Mouse (Mus musculus) thymus, adult 2 months (tissue): ENCODE data around the gene Elf1.

Experiments used
- CTCF ChIP-seq: fragments of 200-500 bp; IDR thresholded peaks from 2 replicates; pipeline ENCODE4 v1.5.1; 2012; ENCODE audit warnings: mild to moderate bottlenecking, control low read depth, low read length, moderate library complexity, borderline replicate concordance; ENCODE audit not compliant: control insufficient read depth, poor library complexity, insufficient read depth; ENCODE audit errors: extremely low read depth
- POLR2A ChIP-seq: fragments of 200-500 bp; IDR thresholded peaks from 2 replicates; pipeline ENCODE4 v1.6.1; 2012; ENCODE audit warnings: mild to moderate bottlenecking, low read length, control low read depth, moderate library complexity; ENCODE audit not compliant: control insufficient read depth, poor library complexity, insufficient read depth; ENCODE audit errors: extremely low read depth

DNA sequence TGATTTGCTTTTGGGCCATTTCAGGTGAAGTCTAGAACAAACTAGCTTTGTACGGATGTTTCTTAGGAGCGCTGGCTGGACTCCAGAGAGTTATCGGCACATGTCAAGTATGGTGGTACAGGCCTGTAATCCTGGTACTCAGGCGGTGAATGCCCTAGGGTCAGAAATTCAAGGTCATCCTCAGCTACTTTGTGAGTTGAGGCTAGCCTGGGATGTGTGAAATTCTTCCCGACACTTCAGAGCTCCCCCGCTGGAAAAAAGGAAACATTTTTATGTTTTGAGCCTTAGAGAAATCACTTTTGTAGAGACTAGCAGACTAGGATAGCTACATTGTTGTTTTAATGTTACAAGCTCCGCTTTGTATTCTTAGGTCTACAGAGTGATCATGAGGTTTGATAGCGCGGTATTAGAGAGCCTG is 107.5 kb downstream of the Elf1 start:
- TF ChIP-seq CTCF (no peak), POLR2A (no peak)
